Mouse (Mus musculus): ENCODE data around the gene Gtdc1. TPM values are rescaled to one million over a fixed set of nuclear protein-coding genes. Genes with fewer than 3 reads are reported as not detected.
A peak's percentile ranks its signal among the peaks of the same experiment; 100 is the strongest.

Gene Gtdc1
- polyA plus RNA-seq, 1 experiment from 2014 or later = 19.2 TPM

GRCm38 (mm10) chr2:44569140-44569952, 358.1 kb downstream of the Gtdc1 start:
- no peak overlapping the region for H3K4me2 ChIP-seq
- H3K27ac ChIP-seq (replicated peaks) = no peak overlapping the region
- H3K4me3 ChIP-seq = no peak overlapping the region
- no peaks in the 10 kb centered on the region for H3K9me3 ChIP-seq
- H3K4me1 ChIP-seq (replicated peaks) = peaks cover 5% of the 10 kb centered on the region; the same call in 1 of the 2 replicates
- WGBS = 62% methylated on average over 7 of the region's 7 CpGs
- no peaks in the 10 kb centered on the region for H3K27me3 ChIP-seq
- ATAC-seq (ENCODE audit: low FRiP score, low read depth) = no peak
- no peaks in the 10 kb centered on the region for H3K36me3 ChIP-seq
- no peak overlapping the region for H3K9ac ChIP-seq

DNA sequence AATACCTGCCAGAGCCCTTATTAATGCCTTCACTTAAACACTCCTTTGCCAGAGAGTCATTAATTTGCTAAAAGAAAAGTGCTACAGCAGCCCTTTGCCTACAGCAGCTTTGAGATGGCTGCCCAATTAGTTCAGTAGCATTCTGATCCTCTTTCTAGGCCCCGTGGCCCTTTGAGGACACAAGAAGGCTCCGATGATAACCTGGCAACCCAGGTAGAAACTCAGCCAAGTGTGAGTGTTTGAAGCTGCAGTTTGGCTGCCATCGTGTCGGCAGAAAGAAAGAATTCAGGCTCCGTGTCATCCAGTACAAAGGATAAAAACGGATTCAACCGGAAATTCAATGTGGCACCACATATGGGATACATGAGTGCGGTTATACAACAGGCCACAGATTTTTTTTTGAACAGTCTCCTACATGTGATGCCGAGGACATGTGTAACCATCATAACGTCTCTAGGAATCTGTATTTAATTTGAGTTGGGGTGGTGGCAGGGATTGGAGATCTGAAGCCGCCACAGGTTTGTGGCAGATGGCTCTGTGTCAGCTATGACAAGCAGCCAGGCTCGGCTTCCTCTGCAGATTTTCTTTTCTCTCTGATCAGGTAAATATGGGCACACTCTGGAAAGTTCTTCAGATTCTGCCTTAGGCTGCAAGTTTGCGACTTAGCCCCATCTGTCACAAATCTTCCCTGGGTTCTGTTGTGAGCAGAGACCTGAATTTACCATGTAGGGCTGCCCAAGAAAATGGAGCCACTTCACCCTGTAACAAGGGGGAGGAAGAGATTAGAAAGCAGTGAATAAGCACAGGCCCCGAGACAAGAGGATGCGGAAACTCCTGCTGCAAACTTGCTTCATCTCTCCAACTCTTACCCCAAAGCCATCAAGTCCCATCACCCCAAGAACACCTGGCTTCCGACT, 362.4 kb downstream of the Gtdc1 start:
- H3K27ac ChIP-seq (replicated peaks) = no peak overlapping the region
- no peaks in the 10 kb centered on the region for H3K27me3 ChIP-seq
- no peaks in the 10 kb centered on the region for H3K9me3 ChIP-seq
- no peaks in the 10 kb centered on the region for H3K36me3 ChIP-seq
- WGBS = 83% methylated on average over 16 of the region's 16 CpGs
- no peaks in the 10 kb centered on the region for H3K4me1 ChIP-seq (replicated peaks)
- H3K4me3 ChIP-seq = no peak overlapping the region
- no peak for ATAC-seq (ENCODE audit: low FRiP score, low read depth)
- H3K4me2 ChIP-seq = no peak overlapping the region
- H3K9ac ChIP-seq = no peak overlapping the region

DNA sequence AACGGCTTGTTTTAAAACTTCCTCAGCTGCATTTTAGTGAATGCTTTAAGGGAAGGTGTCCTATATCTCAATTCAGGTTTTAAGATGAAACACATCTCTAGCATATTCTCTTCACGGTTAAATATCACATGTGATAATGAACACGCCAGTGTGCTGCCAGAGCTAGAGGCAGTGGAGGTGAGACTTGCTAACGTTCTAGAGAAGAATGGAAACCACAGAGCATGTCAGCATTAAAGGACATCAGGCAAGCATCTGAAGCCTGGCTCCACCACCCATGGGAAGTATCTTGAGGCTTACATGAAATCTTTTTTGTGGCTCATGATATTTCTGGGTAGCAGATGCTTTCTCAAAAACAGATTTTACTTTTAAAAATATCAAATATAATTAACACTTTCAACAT, 365.7 kb downstream of the Gtdc1 start:
- Histone ChIP-seq H3K9ac (no peak overlapping the region), H3K9me3 (no peaks in the 10 kb centered on the region), H3K4me3 (no peak overlapping the region), H3K4me1 (replicated peaks) (peaks cover 13% of the 10 kb centered on the region; the same call in 1 of the 2 replicates), H3K4me2 (no peak overlapping the region), H3K27me3 (no peaks in the 10 kb centered on the region; the same call in 1 of the 2 replicates), H3K36me3 (no peaks in the 10 kb centered on the region), H3K27ac (replicated peaks) (no peak overlapping the region)
- no peak for ATAC-seq (ENCODE audit: low FRiP score, low read depth)
- WGBS = 87% methylated on average over 4 of the region's 4 CpGs

DNA sequence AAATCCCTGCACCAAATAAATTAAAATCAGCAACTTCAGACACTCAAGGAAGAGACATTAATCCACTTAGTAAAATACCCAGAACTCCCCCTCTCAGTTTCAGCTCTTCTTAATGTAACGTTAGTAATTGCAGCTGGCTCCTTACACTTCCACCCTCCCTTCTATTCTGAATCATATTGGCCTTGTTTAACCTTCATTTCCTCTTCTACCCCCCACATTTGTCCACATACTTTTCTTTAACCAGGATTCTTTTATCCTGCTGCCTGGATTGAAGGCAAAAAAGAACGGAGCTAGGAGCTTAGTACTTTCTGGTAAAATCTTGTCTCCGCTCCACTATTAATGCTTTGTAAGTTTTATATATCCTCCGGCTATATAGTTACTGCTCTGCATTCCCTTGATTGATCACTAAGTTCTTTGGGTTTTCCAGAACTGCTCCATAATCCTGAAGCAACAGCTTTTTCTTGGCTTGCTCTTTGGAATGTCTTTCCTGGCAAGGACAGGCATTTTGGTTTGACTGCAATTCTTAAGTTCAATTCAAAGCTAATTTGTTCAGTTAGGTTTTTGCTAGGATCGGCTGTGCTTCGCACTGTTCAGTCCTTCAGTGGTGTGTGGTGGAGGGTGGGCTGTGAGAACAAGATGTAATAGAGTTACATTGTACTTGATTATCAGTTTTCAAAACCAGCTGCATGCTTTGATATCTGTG, 368.1 kb downstream of the Gtdc1 start:
- no peaks in the 10 kb centered on the region for H3K9me3 ChIP-seq
- no peak overlapping the region for H3K4me3 ChIP-seq
- ATAC-seq (ENCODE audit: low FRiP score, low read depth) = no peak
- WGBS = 70% methylated on average over 6 of the region's 6 CpGs
- H3K4me2 ChIP-seq = no peak overlapping the region
- H3K36me3 ChIP-seq = no peaks in the 10 kb centered on the region
- H3K4me1 ChIP-seq (replicated peaks) = peaks cover 18% of the 10 kb centered on the region
- no peaks in the 10 kb centered on the region; the same call in 1 of the 2 replicates for H3K27me3 ChIP-seq
- no peak overlapping the region for H3K9ac ChIP-seq
- H3K27ac ChIP-seq (replicated peaks) = no peak overlapping the region

- H3K9ac ChIP-seq = no peak overlapping the region
These were observed 369.7 kb downstream of the Gtdc1 start for GRCm38 (mm10) chr2:44557669-44558281.

DNA sequence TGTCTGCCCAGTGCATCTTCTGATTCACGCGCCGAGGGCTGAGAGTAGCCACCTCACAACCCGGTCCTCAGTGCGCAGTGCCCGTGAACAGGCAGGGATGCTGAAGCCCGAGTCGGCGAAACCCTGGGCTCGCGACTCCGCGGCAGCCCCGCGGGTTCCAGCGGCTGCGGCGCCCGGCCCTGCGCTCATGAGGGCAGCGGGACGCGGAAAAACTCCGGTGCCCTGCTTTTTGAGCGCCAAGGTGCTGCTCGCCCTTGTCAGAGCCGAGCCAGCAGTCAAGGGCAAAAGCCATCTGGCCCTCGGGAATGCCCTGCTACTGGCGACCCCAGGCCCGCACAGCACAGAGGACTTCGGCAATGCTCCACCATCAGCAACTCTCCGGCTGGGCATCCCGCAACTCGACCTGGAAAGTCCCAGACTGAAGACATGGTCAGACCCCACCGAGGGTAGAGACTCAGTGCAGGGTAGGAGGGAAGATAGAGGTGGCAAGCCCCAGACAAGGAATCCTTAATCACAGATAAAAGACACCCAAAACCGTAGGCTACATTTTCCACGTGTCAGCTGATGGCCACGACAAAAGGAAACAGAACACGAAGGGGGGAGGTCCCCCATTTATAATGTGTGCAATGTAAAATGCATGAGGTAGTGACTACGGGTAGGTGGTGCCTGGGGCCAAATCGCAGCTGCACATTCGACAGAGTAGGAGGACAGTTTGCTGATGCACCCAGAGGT, 370.4 kb downstream of the Gtdc1 start:
- 1% methylated on average over 42 of the region's 42 CpGs for WGBS
- H3K9me3 ChIP-seq = no peaks in the 10 kb centered on the region
- no peak overlapping the region for H3K27ac ChIP-seq (replicated peaks)
- peak overlapping the region; percentile 95 for H3K4me2 ChIP-seq
- no peaks in the 10 kb centered on the region for H3K36me3 ChIP-seq
- peak; percentile 84 for ATAC-seq (ENCODE audit: low FRiP score, low read depth)
- peaks cover 18% of the 10 kb centered on the region for H3K4me1 ChIP-seq (replicated peaks)
- peak overlapping the region; percentile 54 for H3K9ac ChIP-seq
- no peaks in the 10 kb centered on the region; the same call in 1 of the 2 replicates for H3K27me3 ChIP-seq
- H3K4me3 ChIP-seq = peak overlapping the region; percentile 49

More at GRCm38 (mm10) chr2:44557669-44558281, 369.7 kb downstream of the Gtdc1 start:
- peaks cover 18% of the 10 kb centered on the region for H3K4me1 ChIP-seq (replicated peaks)
- no peaks in the 10 kb centered on the region for H3K9me3 ChIP-seq
- H3K36me3 ChIP-seq = no peaks in the 10 kb centered on the region
- H3K4me3 ChIP-seq = 0 out of 2 replicates have a peak overlapping the region, but pooled peaks have one; percentile 49
- peak overlapping the region; percentile 95 for H3K4me2 ChIP-seq
- 53% methylated on average over 12 of the region's 12 CpGs for WGBS
- no peak for ATAC-seq (ENCODE audit: low FRiP score, low read depth)
- H3K27me3 ChIP-seq = no peaks in the 10 kb centered on the region; the same call in 1 of the 2 replicates
- H3K27ac ChIP-seq (replicated peaks) = no peak overlapping the region

DNA sequence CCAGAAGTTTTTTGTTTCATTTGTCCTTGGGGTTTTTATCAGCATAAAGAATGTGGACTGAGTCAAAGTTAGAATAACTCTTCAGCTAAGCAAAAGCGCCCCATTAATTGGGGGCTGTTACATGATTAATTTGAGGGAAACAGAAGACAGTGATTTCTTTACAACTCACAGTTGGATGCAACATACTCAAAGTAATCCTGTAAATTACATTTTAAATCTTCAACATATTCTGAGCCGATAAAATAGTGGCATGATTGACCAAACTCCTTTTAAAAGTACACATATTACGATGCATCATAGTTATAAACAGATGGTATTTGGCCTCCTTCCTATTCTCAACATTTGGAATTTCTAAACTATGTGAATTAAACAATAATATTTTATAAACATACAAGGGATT, 372.7 kb downstream of the Gtdc1 start:
- no peak overlapping the region for H3K4me2 ChIP-seq
- no peaks in the 10 kb centered on the region for H3K36me3 ChIP-seq
- 81% methylated on average over 3 of the region's 3 CpGs for WGBS
- peaks cover 18% of the 10 kb centered on the region for H3K4me1 ChIP-seq (replicated peaks)
- no peak overlapping the region for H3K4me3 ChIP-seq
- H3K27ac ChIP-seq (replicated peaks) = no peak overlapping the region
- no peaks in the 10 kb centered on the region; the same call in 1 of the 2 replicates for H3K27me3 ChIP-seq
- no peak for ATAC-seq (ENCODE audit: low FRiP score, low read depth)
- H3K9me3 ChIP-seq = no peaks in the 10 kb centered on the region
- H3K9ac ChIP-seq = no peak overlapping the region

- no peak for ATAC-seq (ENCODE audit: low FRiP score, low read depth)
- 85% methylated on average over 6 of the region's 6 CpGs for WGBS
- no peaks in the 10 kb centered on the region for H3K36me3 ChIP-seq
- no peak overlapping the region for H3K4me2 ChIP-seq
- no peaks in the 10 kb centered on the region for H3K4me1 ChIP-seq (replicated peaks)
- no peak overlapping the region for H3K27ac ChIP-seq (replicated peaks)
- 0 out of 2 replicates have a peak, but pooled peaks cover 4% of the 10 kb centered on the region for H3K9me3 ChIP-seq
- H3K4me3 ChIP-seq = no peak overlapping the region
- no peak overlapping the region for H3K9ac ChIP-seq
- H3K27me3 ChIP-seq = no peaks in the 10 kb centered on the region
These were observed 378.1 kb downstream of the Gtdc1 start for GRCm38 (mm10) chr2:44549311-44549710.

- H3K4me2 ChIP-seq = no peak overlapping the region
- no peaks in the 10 kb centered on the region for H3K36me3 ChIP-seq
- no peaks in the 10 kb centered on the region for H3K4me1 ChIP-seq (replicated peaks)
- no peak overlapping the region for H3K4me3 ChIP-seq
- no peak overlapping the region for H3K27ac ChIP-seq (replicated peaks)
- no peak for ATAC-seq (ENCODE audit: low FRiP score, low read depth)
- H3K27me3 ChIP-seq = no peaks in the 10 kb centered on the region
- H3K9me3 ChIP-seq = 0 out of 2 replicates have a peak, but pooled peaks cover 4% of the 10 kb centered on the region
- H3K9ac ChIP-seq = no peak overlapping the region
These were observed 384.7 kb downstream of the Gtdc1 start for GRCm38 (mm10) chr2:44542775-44543174.

- WGBS = 89% methylated on average over 6 of the region's 6 CpGs
- Histone ChIP-seq H3K27ac (replicated peaks) (no peak overlapping the region), H3K4me2 (no peak overlapping the region), H3K9me3 (0 out of 2 replicates have a peak, but pooled peaks cover 4% of the 10 kb centered on the region), H3K4me1 (replicated peaks) (no peaks in the 10 kb centered on the region), H3K9ac (no peak overlapping the region), H3K27me3 (no peaks in the 10 kb centered on the region), H3K36me3 (no peaks in the 10 kb centered on the region), H3K4me3 (no peak overlapping the region)
- ATAC-seq (ENCODE audit: low FRiP score, low read depth) = no peak
These were observed 385.7 kb downstream of the Gtdc1 start for GRCm38 (mm10) chr2:44541726-44542125.

DNA sequence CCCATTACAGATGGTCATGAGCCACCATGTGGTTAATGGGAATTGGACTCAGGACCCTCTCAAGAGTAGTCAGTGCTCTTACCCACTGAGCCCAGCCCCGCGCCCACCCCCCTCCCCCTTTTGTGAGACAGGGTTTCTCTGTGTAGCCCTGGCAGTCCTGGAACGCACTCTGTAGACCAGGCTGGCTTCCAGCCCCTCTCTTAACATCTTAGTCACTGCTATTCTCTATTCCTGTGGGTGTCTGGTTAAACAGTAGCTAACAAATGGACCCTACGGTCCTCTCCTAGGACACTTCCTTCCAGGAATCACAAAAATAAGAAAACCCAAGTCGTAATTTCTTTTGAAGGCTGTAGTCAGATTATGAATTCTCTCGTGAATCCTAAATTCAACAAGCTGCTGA, 386.6 kb downstream of the Gtdc1 start:
- H3K9me3 ChIP-seq = 0 out of 2 replicates have a peak, but pooled peaks cover 4% of the 10 kb centered on the region
- WGBS = 72% methylated on average over 6 of the region's 6 CpGs
- H3K36me3 ChIP-seq = no peaks in the 10 kb centered on the region
- ATAC-seq (ENCODE audit: low FRiP score, low read depth) = no peak
- H3K4me3 ChIP-seq = no peak overlapping the region
- H3K4me1 ChIP-seq (replicated peaks) = no peaks in the 10 kb centered on the region
- H3K27me3 ChIP-seq = no peaks in the 10 kb centered on the region
- no peak overlapping the region for H3K27ac ChIP-seq (replicated peaks)
- H3K4me2 ChIP-seq = no peak overlapping the region
- no peak overlapping the region for H3K9ac ChIP-seq
